Mouse (Mus musculus) forebrain, embryonic 11.5 days (tissue): ENCODE measurements at regions not wholly inside any gene's neighbourhood (a gene's known extent, or its start where the extent isn't known, plus 50 kb on each side); places are given as distances from the start of the nearest gene placed in this dataset.

Source experiments
- ATAC-seq: fragments of 200-750 bp; cut with Nextera tagmentation; replicated peaks from 2 replicates; pipeline ENCODE4 v1.8.0; 2017; ENCODE audit warnings: moderate TSS enrichment; ENCODE audit not compliant: low FRiP score
- DNase-seq: peaks from one replicate; pipeline ENCODE4 v3.0.0-alpha.2; 2017; ENCODE audit warnings: low spot score
- H3K27ac ChIP-seq: fragments of 300-500 bp; sonication (generic); 2 replicates; pipeline ENCODE4 v1.5.1; 2014; ENCODE audit warnings: low read depth, low read length
- H3K27me3 ChIP-seq: fragments of 300-500 bp; sonication (generic); 2 replicates; pipeline ENCODE4 v1.6.1; 2014; ENCODE audit warnings: mild to moderate bottlenecking, low read length, mixed read lengths; ENCODE audit not compliant: control insufficient read depth, insufficient read depth
- H3K36me3 ChIP-seq: fragments of 300-500 bp; sonication (generic); 2 replicates; pipeline ENCODE4 v1.6.1; 2014; ENCODE audit warnings: mild to moderate bottlenecking, low read length, moderate library complexity, mixed read lengths; ENCODE audit not compliant: control insufficient read depth, insufficient read depth
- H3K4me1 ChIP-seq: fragments of 300-500 bp; sonication (generic); replicated peaks from 2 replicates; pipeline ENCODE4 v1.6.1; 2014; ENCODE audit warnings: low read length, mixed read lengths; ENCODE audit not compliant: control insufficient read depth, insufficient read depth
- H3K4me2 ChIP-seq: fragments of 300-500 bp; sonication (generic); 2 replicates; pipeline ENCODE4 v1.6.1; 2014; ENCODE audit warnings: low read depth, mild to moderate bottlenecking, low read length, moderate library complexity, mixed read lengths; ENCODE audit not compliant: severe bottlenecking
- H3K4me3 ChIP-seq: fragments of 300-500 bp; sonication (generic); 2 replicates; pipeline ENCODE4 v1.5.1; 2014; ENCODE audit warnings: low read depth, low read length
- H3K9ac ChIP-seq: fragments of 300-500 bp; sonication (generic); 2 replicates; pipeline ENCODE4 v1.6.1; 2014; ENCODE audit warnings: low read length
- H3K9me3 ChIP-seq: fragments of 300-500 bp; sonication (generic); 2 replicates; pipeline ENCODE4 v1.6.1; 2016; ENCODE audit warnings: low read length, mixed read lengths; ENCODE audit not compliant: control insufficient read depth
- WGBS: fragments of 180-500 bp; shearing (Covaris S2); extraction: QIAGEN DNeasy Blood & Tissue Kit; methylation state at CpG from one replicate; pipeline ENCODE4 v1.1.7; 2014; 5-methylcytosine and 5-hydroxymethylcytosine counted together

- H3K4me2 ChIP-seq: no peak overlapping the region
- no peak for DNase-seq
- H3K4me3 ChIP-seq: no peak overlapping the region
- H3K9ac ChIP-seq: no peak overlapping the region
- no peak; the same call in 1 of the 2 replicates for ATAC-seq
- H3K27me3 ChIP-seq: no peaks in the 10 kb centered on the region
- no peaks in the 10 kb centered on the region for H3K36me3 ChIP-seq
- H3K9me3 ChIP-seq: no peaks in the 10 kb centered on the region
- 78% methylated on average over 7 of the region's 7 CpGs for WGBS
- H3K4me1 ChIP-seq: no peaks in the 10 kb centered on the region
- H3K27ac ChIP-seq: no peak overlapping the region
Measured at GRCm38 (mm10) chr3:128520671-128521103, 624.6 kb upstream of the Fam241a start.

GRCm38 (mm10) chr3:128519913-128520316 is 623.8 kb upstream of the Fam241a start:
- no peaks in the 10 kb centered on the region for H3K9me3 ChIP-seq
- ATAC-seq (peak; percentile 74), DNase-seq (peak; percentile 56)
- H3K27ac ChIP-seq: no peak overlapping the region
- H3K36me3 ChIP-seq: no peaks in the 10 kb centered on the region
- no peaks in the 10 kb centered on the region for H3K27me3 ChIP-seq
- H3K4me2 ChIP-seq: no peak overlapping the region
- no peak overlapping the region for H3K4me3 ChIP-seq
- no peak overlapping the region for H3K9ac ChIP-seq
- H3K4me1 ChIP-seq: no peaks in the 10 kb centered on the region
- 49% methylated on average over 6 of the region's 6 CpGs for WGBS

GRCm38 (mm10) chr3:128518806-128519205 is 622.7 kb upstream of the Fam241a start:
- Histone ChIP-seq H3K4me3 (no peak overlapping the region), H3K9me3 (no peaks in the 10 kb centered on the region), H3K36me3 (no peaks in the 10 kb centered on the region), H3K27me3 (no peaks in the 10 kb centered on the region), H3K4me2 (no peak overlapping the region), H3K27ac (no peak overlapping the region), H3K4me1 (no peaks in the 10 kb centered on the region), H3K9ac (no peak overlapping the region)
- no peak for ATAC-seq
- DNase-seq: no peak
- 79% methylated on average over 4 of the region's 4 CpGs for WGBS

- ATAC-seq (no peak), DNase-seq (no peak)
- no peak overlapping the region for H3K27ac ChIP-seq
- no peak overlapping the region for H3K4me3 ChIP-seq
- H3K36me3 ChIP-seq: no peaks in the 10 kb centered on the region
- H3K27me3 ChIP-seq: no peaks in the 10 kb centered on the region
- no peaks in the 10 kb centered on the region for H3K9me3 ChIP-seq
- WGBS: 59% methylated on average over 3 of the region's 3 CpGs
- no peak overlapping the region for H3K4me2 ChIP-seq
- no peak overlapping the region for H3K9ac ChIP-seq
- no peaks in the 10 kb centered on the region for H3K4me1 ChIP-seq
Measured at GRCm38 (mm10) chr3:128471111-128471510, 575.0 kb upstream of the Fam241a start.

DNA sequence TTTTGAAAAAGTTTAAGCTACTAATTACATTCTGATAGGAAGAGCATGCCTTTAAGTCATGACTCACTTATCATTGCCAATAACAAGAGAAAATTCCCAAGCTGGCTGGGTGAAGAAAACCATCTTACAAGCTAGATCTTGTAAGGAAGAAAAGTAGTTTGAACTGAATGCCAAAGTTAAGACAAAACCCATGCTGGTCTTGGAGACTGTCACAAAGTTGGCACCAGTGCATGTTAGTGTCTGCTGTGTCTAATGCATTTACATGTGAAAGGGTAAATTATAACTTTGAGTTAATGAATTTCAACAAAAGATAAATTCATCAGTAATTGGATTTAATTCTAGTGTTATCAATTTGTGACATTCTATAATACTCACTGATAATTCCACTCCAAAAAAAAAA is 533.6 kb upstream of the Fam241a start:
- Histone ChIP-seq H3K4me2 (no peak overlapping the region), H3K27ac (no peak overlapping the region), H3K9ac (no peak overlapping the region), H3K27me3 (no peaks in the 10 kb centered on the region), H3K4me3 (no peak overlapping the region), H3K9me3 (no peaks in the 10 kb centered on the region), H3K36me3 (no peaks in the 10 kb centered on the region), H3K4me1 (no peaks in the 10 kb centered on the region)
- DNase-seq: no peak
- no peak for ATAC-seq

DNA sequence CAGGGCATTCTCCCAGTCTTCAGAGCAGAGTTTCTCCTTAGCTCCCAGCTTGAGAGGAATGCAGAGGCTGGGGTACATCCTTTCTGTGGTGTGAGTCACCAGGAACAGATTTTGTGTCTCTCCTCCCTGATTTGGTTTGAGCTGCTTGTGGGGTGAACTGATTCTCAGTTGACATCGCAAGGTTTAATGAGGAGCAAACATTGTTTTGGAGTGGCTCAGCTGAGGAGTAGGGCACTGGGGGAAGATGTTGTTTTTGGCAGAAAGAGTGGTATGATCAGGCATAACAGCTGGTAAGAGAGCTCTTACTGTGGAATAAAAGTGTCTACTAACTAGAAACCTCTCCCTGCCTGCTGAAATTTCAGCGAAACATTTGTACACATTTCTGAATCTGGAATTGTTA is 519.4 kb upstream of the Fam241a start:
- WGBS: 88% methylated on average over 2 of the region's 2 CpGs
- Histone ChIP-seq H3K27me3 (no peaks in the 10 kb centered on the region), H3K4me3 (no peak overlapping the region), H3K4me1 (no peaks in the 10 kb centered on the region), H3K36me3 (no peaks in the 10 kb centered on the region), H3K9me3 (no peaks in the 10 kb centered on the region), H3K9ac (no peak overlapping the region), H3K27ac (no peak overlapping the region), H3K4me2 (no peak overlapping the region)
- DNase-seq (no peak), ATAC-seq (no peak)

GRCm38 (mm10) chr3:128413481-128413880 is 517.4 kb upstream of the Fam241a start:
- H3K36me3 ChIP-seq: no peaks in the 10 kb centered on the region
- no peaks in the 10 kb centered on the region for H3K4me1 ChIP-seq
- H3K9me3 ChIP-seq: no peaks in the 10 kb centered on the region
- no peak overlapping the region for H3K9ac ChIP-seq
- H3K4me2 ChIP-seq: no peak overlapping the region
- no peak overlapping the region for H3K4me3 ChIP-seq
- ATAC-seq: no peak
- H3K27ac ChIP-seq: no peak overlapping the region
- no peaks in the 10 kb centered on the region for H3K27me3 ChIP-seq
- no peak for DNase-seq
- 76% methylated on average over 1 of the region's 1 CpGs for WGBS

- Histone ChIP-seq H3K9me3 (no peaks in the 10 kb centered on the region), H3K4me3 (no peak overlapping the region), H3K36me3 (no peaks in the 10 kb centered on the region), H3K4me1 (no peaks in the 10 kb centered on the region), H3K9ac (no peak overlapping the region), H3K4me2 (no peak overlapping the region), H3K27ac (no peak overlapping the region), H3K27me3 (no peaks in the 10 kb centered on the region)
- ATAC-seq (peak; percentile 76), DNase-seq (no peak)
Measured at GRCm38 (mm10) chr3:128412157-128412556, 516.0 kb upstream of the Fam241a start.

GRCm38 (mm10) chr3:128394805-128395204 is 498.7 kb upstream of the Fam241a start:
- Histone ChIP-seq H3K9ac (no peak overlapping the region), H3K27me3 (no peaks in the 10 kb centered on the region), H3K9me3 (no peaks in the 10 kb centered on the region), H3K36me3 (no peaks in the 10 kb centered on the region), H3K27ac (no peak overlapping the region), H3K4me3 (no peak overlapping the region), H3K4me2 (no peak overlapping the region), H3K4me1 (no peaks in the 10 kb centered on the region)
- WGBS: 78% methylated on average over 3 of the region's 3 CpGs
- DNase-seq (no peak), ATAC-seq (no peak)
